Mouse (Mus musculus): ENCODE results near the gene Sytl2. TPM values are rescaled to one million over a fixed set of nuclear protein-coding genes. Genes with fewer than 3 reads are reported as not detected.

Gene Sytl2
- total RNA-seq (2021) = 1 to 10 TPM; 8.6 to 9.0 TPM

DNA sequence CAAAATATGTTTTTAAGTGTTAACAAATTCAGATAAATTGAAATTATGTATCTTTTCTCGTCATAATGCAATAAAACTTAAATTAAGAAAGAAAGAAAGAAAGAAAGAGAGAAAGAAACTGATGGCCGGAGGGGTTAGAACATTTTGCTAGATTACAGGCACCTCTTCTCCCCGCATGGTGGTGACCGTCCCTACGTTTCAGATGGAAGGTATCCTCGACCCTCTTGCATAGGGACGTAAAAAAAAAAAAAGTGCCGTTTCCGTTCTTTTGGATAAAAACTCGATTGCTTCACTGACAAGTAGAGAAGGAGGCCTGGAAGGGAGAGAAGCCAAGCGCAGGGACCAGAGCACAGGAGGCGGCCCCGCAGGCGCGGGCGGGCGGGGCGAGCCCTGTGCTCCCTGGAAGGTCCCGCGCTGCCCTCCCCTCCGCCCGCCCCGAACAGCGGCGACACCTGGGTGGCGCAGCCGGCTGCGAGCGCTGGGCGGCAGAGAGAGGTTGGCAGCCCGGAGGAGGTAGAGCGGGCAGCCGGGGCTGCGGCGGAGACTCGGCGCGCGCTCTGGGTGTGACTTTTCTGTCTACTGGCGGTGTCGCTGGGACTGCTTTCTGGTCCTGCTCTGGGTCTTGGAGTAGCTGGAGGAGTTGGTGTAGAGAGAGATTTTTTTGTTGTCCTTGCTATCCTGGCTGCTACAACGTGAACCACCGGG, at the start of gene Sytl2:
Gene Sytl2, plus strand, starts transcription at position 311 of the 705 bp plus-strand sequence.
- DNase-seq = peak; percentile 57 to 65

DNA sequence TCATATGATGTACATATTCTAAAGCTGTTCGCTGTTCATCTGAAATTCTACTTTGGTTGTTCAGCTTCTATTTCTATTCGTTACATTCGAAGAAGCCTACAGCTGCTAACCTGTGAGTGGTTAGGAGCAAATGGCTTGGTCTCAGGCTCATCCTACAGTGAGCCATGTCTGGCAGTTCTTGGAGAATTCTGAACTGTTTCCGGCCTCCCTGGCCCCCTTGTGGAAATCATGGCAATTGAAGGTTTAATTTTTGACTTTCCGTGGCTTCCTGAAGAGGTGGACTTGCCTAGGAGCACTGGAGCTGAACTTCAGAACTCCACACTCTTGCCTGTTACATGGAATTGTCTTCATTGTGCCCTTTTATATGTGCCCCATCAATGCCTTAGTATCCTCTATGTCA, 49.1 kb upstream of the Sytl2 start:
- peak in 1 of 2 experiments; percentile 34 for DNase-seq
- intact Hi-C loops (cut with DNase I) = no loop called here

More for the DNA sequence above, at the start of gene Sytl2:
- intact Hi-C loops (cut with DNase I) = loop anchor here (5.0 kb wide), 2 partner anchors 70 to 95 kb away; no protein-coding TSS in a partner anchor

DNA sequence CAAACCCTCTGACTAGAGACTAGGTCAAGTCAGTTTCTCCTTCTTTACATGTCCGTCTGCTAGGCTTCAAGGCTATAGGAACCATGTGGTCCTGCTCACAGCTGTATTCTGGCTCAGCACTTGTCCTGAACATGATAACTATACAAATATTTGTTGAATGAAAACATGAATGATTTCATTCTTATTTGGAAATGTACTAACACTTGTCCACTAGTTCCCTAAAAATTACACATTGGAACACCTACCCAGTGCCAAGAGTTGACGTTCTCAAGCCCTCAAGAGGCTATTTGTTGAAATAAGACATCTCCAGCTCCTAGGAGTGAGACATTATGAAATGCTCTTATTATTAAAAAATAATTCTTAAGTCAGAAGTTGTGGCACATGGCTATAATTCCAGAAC, 43.4 kb upstream of the Sytl2 start:
- peak; percentile 47 to 54 for DNase-seq
- intact Hi-C loops (cut with DNase I) = no loop called here

GRCm38 (mm10) chr7:90259899-90260298, 42.2 kb upstream of the Sytl2 start:
- no peak for DNase-seq
- intact Hi-C loops (cut with DNase I) = no loop called here

GRCm38 (mm10) chr7:90261902-90262599, 40.0 kb upstream of the Sytl2 start:
- intact Hi-C loops (cut with DNase I) = no loop called here
- DNase-seq = no peak

DNA sequence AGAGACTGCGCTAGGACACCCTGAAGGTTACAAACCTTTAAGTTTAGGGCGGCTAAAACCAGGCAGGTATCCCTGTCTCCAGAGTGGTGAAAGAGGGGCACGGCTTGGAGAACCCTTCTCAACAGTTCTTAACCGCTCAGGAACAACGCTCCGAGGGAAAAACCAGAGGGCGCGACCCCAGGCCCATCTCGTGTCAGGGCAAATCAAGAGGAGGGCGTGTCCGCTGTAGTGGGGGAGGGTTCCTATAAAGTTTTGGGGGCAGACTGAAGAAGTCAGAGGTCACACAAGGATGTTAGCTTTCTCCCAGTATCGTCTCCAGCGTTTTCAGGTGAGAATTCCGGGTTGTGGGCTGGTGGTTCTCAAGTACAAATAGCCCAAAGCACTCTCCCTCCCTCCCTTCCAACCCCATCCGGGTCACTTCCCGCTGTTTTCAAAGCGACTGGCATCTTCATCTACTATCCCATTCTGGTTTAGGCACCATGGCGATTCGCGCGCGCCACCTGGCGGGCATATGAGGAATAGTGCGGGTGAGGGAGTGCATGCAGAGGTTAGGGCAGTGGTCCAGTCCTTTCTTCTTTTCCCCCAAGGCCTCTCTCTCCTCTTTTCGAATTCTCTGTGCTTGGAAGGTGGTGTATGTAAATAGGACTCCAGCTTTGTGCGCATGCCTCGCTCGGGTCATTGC, 36.6 kb upstream of the Sytl2 start, which contains the start of gene Ccdc83:
Gene Ccdc83, minus strand, starts transcription at position 489 of the 682 bp plus-strand sequence.
- intact Hi-C loops (cut with DNase I) = loop anchor here (1.0 to 5.0 kb wide), 7 partner anchors 35 to 788 kb away; no protein-coding TSS in a partner anchor
- peak; percentile 88 to 89 for DNase-seq

DNA sequence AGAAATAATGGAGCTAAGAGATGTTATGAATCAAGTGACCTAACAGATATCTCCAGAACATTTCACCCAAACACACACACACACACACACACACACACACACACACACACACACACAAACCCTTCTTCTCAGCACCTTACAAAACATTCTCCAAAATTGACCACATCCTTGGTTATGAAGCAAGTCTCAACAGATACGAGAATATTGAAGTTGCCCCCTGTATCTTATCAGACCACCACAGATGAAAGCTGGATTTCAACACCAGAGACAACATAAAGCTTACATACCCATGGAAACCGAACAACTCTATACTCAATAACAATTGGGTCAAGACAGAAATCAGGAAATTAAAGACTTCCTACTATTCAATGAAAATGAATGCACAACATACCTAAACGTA, 31.9 kb upstream of the Sytl2 start:
- no peak for DNase-seq
- intact Hi-C loops (cut with DNase I) = no loop called here

DNA sequence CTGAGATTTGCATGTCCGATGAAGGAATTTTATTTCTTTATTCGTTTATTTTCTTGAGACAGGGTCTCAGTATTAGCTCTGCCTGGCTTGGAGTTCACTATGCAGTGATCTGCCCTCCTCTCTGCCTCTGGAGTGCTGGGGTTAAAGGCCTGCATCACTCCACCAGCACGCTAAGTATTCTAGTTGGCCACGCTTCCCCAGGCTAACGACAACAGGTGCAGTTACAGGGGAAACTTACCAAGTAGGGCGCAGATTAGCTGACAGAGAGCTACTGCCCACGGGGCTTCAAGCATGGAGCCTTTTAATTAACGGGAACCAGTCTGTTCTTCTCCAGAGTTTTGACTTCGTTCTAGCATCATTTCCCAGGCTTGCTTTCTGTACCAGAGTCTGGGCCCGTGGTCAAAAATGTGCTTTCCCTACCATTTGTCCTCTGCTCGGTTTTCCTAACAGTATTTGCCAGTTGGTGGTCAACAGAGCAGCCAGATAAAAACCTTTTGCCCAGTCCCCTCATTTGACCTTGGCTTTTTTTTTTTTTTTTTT, 27.4 kb upstream of the Sytl2 start:
- intact Hi-C loops (cut with DNase I) = no loop called here
- no peak for DNase-seq

GRCm38 (mm10) chr7:90277246-90277645, 24.8 kb upstream of the Sytl2 start:
- DNase-seq = no peak
- intact Hi-C loops (cut with DNase I) = no loop called here

GRCm38 (mm10) chr7:90277769-90278168, 24.3 kb upstream of the Sytl2 start:
- intact Hi-C loops (cut with DNase I) = no loop called here
- no peak for DNase-seq

DNA sequence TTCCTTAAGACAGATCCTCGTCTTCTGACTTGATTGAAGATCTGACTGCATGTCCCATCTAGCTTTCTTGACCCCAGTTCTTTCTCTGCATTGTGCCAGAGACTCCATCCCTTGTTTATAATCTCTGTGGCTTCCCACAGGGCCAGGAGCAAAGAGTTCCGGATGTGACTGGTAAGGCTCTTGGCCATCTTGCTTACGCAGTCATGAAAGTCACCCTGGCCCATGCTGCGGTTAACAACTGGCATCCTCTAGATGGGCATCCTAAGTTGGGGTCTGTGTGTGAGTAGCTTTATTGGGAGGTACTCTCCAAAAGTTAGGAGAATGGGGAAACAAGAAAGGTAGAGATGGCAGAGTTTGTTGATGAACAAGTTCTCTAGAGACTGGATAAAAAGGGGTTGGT, 22.9 kb upstream of the Sytl2 start:
- intact Hi-C loops (cut with DNase I) = no loop called here
- no peak for DNase-seq

DNA sequence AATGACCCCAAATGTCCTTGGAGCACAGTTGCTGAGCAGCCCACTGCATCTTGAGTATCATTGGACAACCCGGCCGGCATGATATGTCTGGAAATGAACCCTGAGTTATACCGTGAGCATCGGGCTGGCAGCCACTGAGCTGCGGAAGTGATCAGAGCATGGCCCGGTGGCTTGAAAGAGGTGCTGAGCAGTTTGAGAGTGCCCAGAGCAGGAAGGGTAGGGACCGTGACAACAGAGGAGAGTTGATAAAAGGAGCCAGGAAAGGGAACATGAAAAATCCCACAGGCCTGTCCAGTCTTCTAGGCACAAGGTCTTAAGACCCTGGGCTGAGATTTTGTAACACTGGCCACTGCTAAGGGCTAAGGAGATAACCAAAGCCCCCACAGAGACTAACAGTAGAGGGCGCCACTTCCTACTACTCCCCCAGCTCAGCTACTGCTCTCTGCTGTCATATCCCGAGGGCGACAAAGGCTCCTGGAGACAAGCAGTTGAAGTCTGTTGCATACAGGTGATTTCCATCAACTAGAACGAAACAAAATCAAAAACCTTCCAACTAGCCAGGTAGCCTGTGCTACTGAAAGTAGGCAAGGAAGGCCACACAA, 21.7 kb upstream of the Sytl2 start:
- peak in 1 of 2 experiments; percentile 44 for DNase-seq
- intact Hi-C loops (cut with DNase I) = loop anchor here (2.0 to 5.0 kb wide), 2 partner anchors 128 to 227 kb away; no protein-coding TSS in a partner anchor

DNA sequence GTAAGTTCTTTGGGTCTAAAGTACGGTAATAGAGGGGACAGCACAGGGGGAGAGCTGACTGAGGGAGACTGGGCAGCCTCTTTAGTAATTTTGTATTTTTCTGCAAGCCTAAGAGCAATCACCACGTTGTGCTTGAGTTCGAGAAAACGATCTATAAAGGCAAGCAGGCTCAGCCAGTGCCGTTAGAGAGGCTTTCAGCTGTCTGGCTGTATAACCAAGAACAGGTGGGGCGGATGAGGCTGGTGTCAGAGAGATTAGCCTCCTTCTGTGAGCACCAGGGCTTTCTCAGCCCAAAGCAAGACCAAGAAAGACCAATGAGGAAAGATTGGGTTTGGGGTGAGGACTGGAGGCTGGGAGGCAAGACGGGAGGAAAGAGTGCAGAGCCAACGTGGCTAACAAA, 21.2 kb upstream of the Sytl2 start:
- DNase-seq = no peak
- intact Hi-C loops (cut with DNase I) = loop anchor here (2.0 to 5.0 kb wide), 2 partner anchors 128 to 226 kb away; no protein-coding TSS in a partner anchor

DNA sequence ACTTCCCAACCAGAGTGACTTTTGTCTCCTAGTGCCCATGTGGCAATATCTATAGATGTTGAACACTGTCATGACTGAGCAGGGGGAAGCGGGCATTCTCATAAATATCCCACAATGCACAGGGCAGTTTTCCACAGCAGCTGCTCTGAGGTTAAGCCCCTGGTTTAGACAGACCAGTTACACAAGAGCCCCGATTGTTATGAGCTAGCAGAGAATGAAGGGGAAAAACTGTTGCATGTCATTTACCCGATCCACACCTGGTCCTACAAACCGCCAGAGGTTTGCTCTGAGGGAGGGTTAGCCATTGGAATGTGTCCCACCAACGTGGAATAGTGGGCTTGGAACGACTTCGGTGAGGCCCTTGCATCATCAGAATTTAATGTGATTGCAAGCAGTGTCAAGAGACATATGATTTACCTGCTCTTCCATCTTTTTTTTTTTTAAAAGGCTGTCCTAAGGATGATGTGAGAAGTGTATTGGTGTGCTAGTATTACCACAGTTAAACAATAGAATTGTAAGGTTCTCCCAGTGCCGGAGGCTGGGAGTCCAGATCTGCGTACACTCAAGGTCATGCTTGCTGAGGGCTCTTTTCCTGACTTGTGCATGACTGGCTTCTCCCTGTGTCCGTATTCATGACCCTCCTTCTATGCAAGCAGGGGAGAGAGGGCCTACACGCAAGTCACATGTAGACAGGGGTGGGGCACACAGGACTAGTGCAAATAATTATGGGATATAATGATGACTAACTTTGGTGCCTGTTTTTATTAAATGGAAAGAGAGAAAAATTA, 20.1 kb upstream of the Sytl2 start:
- intact Hi-C loops (cut with DNase I) = loop anchor here (2.0 to 5.0 kb wide), 2 partner anchors 127 to 225 kb away; no protein-coding TSS in a partner anchor
- no peak for DNase-seq

GRCm38 (mm10) chr7:90282786-90283185, 19.3 kb upstream of the Sytl2 start:
- intact Hi-C loops (cut with DNase I) = loop anchor here (5.0 kb wide), 1 partner anchor 225 kb away; no protein-coding TSS in a partner anchor
- DNase-seq = no peak

- DNase-seq = no peak
- intact Hi-C loops (cut with DNase I) = loop anchor here (5.0 kb wide), 1 partner anchor 223 kb away; no protein-coding TSS in a partner anchor
These were observed 17.3 kb upstream of the Sytl2 start for GRCm38 (mm10) chr7:90284793-90285192.

DNA sequence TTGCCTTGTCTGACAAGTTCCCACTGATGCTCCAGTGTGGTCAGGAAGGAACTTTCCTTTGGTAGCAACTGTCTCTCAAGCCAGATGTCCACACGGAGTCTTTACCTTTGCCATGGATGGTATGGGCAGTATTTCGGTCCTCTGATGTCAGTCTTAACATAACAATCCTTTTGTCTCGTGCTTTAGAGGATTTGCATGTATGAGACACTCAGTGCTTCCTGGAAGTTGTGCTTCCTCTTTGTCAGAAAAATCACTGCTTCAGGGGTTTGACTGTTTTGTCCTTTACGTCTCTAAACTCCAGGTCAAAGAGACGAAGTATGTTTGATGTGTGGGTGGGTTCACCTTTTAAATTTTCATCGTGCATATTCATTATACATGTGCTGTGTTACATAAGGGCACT, 10.2 kb upstream of the Sytl2 start:
- no peak for DNase-seq
- intact Hi-C loops (cut with DNase I) = no loop called here

- intact Hi-C loops (cut with DNase I) = loop anchor here (5.0 kb wide), 2 partner anchors 69 to 94 kb away; no protein-coding TSS in a partner anchor
- DNase-seq = peak; percentile 10 to 15
These were observed 848 bp downstream of the Sytl2 start for GRCm38 (mm10) chr7:90302647-90303552.
